Mouse (Mus musculus): ENCODE measurements around the gene Foxk1. TPM values are rescaled to one million over a fixed set of nuclear protein-coding genes. Genes with fewer than 3 reads are reported as not detected.
A peak's percentile ranks its signal among the peaks of the same experiment; 100 is the strongest.

The Foxk1 gene
- total RNA-seq, 2 experiments from 2014 or later: 6.8 to 12.3 TPM

DNA sequence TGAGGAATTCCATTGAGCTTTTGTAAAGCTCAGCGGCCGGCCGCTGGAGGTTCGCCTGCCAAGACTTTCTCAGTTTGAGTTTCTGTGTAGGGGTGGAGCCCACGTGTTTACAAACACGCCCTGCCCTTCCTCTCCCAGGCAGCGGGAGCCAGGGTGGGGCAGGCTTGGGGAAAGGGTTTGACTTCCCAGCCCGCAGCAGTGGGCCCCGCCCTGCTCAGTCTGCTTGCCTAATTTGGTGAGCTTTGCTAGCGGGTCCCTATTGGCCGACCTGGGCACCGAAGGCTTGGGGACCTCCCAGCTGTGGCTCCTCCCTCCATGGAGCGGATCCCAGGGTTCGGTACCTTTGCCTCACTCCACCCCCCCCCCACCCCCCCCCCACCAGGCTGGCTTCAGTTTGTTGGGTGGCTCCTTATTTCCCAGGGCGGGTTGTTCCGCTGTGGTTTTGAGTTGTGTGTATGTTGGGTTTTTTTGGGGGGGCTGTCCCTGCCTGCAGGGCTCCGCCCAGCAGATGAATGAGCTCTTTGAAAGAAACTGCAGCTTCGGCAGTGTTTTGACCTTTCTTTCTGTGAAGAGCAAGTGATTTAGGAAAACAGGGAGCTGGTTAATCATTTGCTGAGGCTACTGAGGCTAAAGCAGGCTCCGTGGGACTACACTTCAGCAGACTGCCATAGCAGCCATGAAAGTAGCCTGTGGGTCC lies 39.3 kb downstream of the Foxk1 start:
- peak; percentile 89 for ATAC-seq (replicated peaks; ENCODE audit: low FRiP score, low TSS enrichment, poor library complexity, severe bottlenecking)

GRCm38 (mm10) chr5:142441332-142442044 lies 40.2 kb downstream of the Foxk1 start:
- ATAC-seq (replicated peaks; ENCODE audit: low FRiP score, low TSS enrichment, poor library complexity, severe bottlenecking): no peak

DNA sequence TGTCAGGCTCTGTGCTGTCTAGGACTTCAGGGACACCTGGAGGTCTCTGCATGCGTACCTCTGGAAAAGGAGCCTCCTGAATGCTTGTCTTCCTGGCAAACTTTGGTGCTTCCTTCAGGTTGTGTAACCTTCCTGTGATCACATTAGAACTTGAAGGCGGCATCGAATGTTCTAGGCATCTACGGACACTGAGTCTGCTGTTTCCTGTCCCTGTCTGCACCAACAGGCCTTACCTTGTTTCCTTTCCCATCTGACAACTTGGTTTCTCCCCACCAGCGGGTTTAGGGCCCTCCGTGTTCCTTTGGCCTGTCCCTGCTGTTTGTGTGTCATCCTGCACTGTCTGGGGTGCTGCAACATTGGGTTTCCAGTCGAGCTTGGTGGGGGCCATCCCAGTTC lies 40.7 kb downstream of the Foxk1 start:
- no peak for ATAC-seq (replicated peaks; ENCODE audit: low FRiP score, low TSS enrichment, poor library complexity, severe bottlenecking)

GRCm38 (mm10) chr5:142443514-142443913 lies 42.2 kb downstream of the Foxk1 start:
- no peak for ATAC-seq (replicated peaks; ENCODE audit: low FRiP score, low TSS enrichment, poor library complexity, severe bottlenecking)

DNA sequence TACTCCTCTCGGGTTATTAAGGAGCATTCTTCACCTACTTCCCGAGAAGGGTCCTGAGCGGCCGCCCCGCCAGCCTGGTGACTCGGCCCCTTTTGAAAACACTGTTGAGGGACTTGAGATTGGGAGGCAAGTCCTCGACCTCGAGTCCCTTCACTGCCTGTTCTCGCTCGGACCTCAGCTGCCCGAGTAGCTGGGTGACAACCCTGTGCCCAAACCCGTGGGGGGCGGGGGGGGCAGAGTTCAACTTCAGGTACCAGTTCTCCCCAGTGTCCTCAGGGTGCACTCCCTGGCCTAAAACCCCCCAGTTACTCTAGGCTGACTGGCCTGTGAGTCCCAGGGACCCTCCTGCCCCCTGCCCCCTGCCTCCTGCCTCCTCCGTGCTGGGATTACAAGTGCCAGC lies 42.7 kb downstream of the Foxk1 start:
- ATAC-seq (replicated peaks; ENCODE audit: low FRiP score, low TSS enrichment, poor library complexity, severe bottlenecking): no peak

- peak; percentile 68 for ATAC-seq (replicated peaks; ENCODE audit: low FRiP score, low TSS enrichment, poor library complexity, severe bottlenecking)
Measured at GRCm38 (mm10) chr5:142444791-142445531, 43.7 kb downstream of the Foxk1 start.

DNA sequence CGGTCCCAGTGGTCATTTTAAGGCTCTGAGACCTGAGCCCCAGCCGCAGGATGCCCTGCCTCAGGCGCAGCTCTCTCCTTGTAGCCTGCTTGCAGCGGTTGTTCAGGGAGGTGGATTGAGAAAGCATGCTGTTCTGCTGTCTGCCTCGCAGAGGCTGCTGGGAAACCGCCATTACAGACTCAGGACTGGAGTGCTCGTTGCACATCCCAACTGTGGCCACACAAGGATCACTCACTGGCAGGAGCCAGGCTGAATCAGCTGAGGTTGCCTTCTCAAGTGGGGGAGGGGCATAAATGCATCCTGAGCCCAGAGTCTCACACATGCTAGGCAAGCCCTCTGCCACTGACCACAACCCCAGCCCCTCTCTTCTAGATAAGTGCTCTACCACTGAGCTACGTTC lies 44.4 kb downstream of the Foxk1 start:
- ATAC-seq (replicated peaks; ENCODE audit: low FRiP score, low TSS enrichment, poor library complexity, severe bottlenecking): no peak

DNA sequence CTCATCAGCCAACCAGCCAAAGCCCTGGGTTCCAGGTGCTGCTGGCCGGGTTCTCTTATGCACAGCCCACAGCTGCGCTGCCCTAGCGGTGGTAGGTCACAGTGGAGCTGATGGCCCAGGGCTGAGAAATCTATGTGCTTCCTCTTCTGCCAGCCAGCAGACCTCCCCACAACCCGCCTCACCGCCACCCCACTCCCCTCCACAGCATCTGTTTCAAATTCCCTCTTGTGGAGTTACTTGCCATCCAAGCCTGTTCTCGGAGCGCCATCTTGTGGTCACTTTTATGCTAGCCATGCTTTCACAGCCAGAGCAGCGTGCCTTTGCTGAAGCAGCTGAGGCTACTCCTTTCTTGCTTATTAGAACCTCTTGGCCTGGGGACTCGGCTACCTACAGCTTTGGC lies 46.8 kb downstream of the Foxk1 start:
- ATAC-seq (replicated peaks; ENCODE audit: low FRiP score, low TSS enrichment, poor library complexity, severe bottlenecking): peak; percentile 52

DNA sequence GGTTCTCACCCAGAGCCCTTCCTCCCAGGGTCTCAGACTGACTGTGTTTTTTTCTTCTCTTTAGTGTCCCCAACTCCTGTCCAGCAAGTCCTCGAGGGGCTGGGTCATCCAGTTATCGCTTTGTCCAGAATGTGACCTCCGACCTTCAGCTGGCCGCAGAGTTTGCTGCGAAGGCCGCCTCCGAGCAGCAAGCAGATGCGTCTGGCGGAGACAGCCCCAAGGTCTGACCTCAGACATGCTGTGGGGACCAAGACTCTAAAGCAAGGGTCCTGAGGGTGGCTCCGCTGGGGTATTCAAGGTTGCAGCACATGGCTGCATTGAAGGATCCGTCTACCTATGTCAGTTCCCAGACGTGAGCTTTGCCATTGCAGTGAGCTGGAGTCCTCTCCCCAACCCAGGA lies 47.3 kb downstream of the Foxk1 start:
- ATAC-seq (replicated peaks; ENCODE audit: low FRiP score, low TSS enrichment, poor library complexity, severe bottlenecking): no peak

DNA sequence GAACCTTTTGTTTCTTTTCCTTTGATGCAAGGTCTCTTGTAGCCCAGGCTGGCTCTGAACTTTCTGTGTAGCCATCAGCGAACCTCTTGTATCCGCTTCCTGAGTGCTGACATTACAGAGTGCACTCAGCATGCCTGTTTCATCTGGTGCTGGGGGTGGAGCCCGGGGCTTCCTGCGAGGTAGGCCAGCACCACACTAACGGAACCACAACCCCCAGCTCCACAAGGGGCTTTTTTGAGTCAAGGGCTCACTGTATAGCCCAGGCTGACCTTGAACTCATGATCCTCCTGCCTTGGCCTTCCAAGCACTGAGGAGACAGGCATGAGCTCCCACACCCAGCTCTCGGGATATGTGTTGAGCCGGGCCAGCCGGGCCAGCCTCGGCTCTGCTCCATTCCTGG lies 49.5 kb downstream of the Foxk1 start:
- ATAC-seq (replicated peaks; ENCODE audit: low FRiP score, low TSS enrichment, poor library complexity, severe bottlenecking): no peak

- ATAC-seq (replicated peaks; ENCODE audit: low FRiP score, low TSS enrichment, poor library complexity, severe bottlenecking): no peak
Measured at GRCm38 (mm10) chr5:142451759-142452158, 50.5 kb downstream of the Foxk1 start.

DNA sequence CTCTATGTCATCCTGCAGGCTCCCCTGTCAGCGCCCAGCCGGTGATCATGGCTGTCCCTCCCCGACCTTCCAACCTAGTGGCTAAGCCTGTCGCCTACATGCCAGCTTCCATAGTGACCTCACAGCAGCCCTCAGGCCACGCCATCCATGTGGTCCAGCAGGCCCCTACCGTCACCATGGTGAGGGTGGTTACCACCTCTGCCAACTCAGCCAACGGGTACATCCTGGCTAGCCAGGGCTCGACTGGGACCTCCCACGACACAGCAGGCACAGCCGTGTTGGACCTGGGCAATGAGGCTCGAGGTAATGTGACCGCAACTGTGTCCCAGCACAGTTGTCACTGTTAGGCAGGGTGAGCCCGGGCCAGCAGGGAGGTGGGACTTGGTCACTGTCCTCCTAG lies 52.4 kb downstream of the Foxk1 start:
- no peak for ATAC-seq (replicated peaks; ENCODE audit: low FRiP score, low TSS enrichment, poor library complexity, severe bottlenecking)

- ATAC-seq (replicated peaks; ENCODE audit: low FRiP score, low TSS enrichment, poor library complexity, severe bottlenecking): no peak
Measured at GRCm38 (mm10) chr5:142456318-142456717, 55.0 kb downstream of the Foxk1 start.

GRCm38 (mm10) chr5:142457345-142457744 lies 56.0 kb downstream of the Foxk1 start:
- ATAC-seq (replicated peaks; ENCODE audit: low FRiP score, low TSS enrichment, poor library complexity, severe bottlenecking): no peak

GRCm38 (mm10) chr5:142458791-142459557 lies 57.7 kb downstream of the Foxk1 start:
- ATAC-seq (replicated peaks; ENCODE audit: low FRiP score, low TSS enrichment, poor library complexity, severe bottlenecking): no peak

DNA sequence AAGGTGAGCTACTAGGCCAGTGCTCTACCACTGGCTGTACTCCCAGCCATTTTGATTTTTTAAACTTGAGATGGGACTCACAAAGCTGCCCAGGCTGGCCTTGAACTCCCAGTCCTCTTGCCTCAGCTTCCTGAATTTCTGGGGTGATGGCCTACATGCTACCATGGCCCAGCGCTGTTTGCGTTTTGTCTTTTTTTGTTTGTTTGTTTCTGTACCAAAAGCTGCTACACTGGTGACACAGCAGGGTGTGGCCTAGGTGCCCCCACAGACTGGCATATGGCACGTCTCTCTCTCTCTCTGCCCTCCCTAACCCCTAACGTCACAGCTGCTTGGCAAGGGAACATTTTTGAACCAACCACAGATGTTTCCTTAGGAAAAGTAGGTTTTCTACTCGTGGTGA lies 58.5 kb downstream of the Foxk1 start:
- no peak for ATAC-seq (replicated peaks; ENCODE audit: low FRiP score, low TSS enrichment, poor library complexity, severe bottlenecking)

GRCm38 (mm10) chr5:142461942-142462640 lies 60.8 kb downstream of the Foxk1 start:
- ATAC-seq (replicated peaks; ENCODE audit: low FRiP score, low TSS enrichment, poor library complexity, severe bottlenecking): no peak

DNA sequence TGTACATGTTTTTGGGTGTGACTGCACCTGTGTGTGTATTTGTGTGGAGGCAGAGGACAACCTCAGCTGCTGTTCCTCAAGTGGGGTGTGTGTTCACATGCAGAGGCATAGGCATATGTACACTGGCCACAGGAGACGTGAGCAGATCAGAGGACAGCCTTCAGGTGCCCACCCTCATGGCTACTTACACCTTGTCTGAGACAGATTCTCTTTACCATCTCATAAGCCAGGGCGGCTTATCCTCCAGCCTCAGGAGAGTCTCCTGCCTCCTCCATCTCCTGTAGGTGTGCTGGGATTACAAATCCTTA lies 61.3 kb downstream of the Foxk1 start:
- no peak for ATAC-seq (replicated peaks; ENCODE audit: low FRiP score, low TSS enrichment, poor library complexity, severe bottlenecking)

GRCm38 (mm10) chr5:142463011-142463410 lies 61.7 kb downstream of the Foxk1 start:
- ATAC-seq (replicated peaks; ENCODE audit: low FRiP score, low TSS enrichment, poor library complexity, severe bottlenecking): no peak
